Mouse (Mus musculus): Measurements from ENCODE around the gene Relt.
"Not testable (repeated sequence)": the region's sequence is repeated elsewhere in the genome, so short reads cannot be mapped to it uniquely, and the experiment has no call there.

Gene Relt

DNA sequence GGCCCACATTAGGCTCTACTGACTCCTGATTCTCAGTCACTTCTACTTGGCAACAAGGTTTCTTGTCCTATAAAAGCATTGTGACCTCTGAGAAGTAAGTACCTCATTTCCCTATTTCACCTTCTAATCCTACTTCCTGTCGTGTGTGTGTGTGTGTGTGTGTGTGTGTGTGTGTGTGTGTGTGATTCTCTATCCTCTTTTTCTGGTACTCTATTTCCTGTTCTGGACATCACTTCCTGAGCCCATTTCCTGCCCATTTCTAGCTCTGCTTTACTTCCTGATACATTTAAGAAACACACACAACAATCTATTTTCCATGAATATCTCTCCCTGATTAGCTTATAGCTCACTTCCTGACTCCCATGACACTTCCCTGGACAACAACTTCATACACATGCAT lies 12.6 kb upstream of the Relt start:
- DNase-seq (ENCODE audit: low spot score in 2 of 2): no peak

DNA sequence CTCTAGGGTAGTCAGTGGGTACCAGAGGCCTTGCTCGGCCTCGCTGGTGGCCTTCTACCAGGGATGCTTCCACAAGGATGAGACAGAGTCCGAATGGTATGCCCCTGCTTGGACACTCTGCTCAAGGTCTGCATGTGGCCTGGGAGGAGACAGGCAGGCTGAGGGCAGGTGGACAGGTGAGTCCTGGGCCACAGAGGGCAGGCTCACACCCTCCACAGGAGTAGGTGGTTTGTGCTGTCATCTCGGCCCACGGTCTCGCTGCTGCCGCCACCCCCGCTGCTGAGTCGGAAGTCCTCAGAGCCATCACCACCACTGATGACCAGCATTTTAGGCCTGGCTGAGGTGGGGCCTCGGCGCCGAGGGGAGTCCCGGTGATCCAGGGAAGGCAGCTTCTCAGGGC lies 10.0 kb upstream of the Relt start:
- no peak for DNase-seq (ENCODE audit: low spot score in 2 of 2)

DNA sequence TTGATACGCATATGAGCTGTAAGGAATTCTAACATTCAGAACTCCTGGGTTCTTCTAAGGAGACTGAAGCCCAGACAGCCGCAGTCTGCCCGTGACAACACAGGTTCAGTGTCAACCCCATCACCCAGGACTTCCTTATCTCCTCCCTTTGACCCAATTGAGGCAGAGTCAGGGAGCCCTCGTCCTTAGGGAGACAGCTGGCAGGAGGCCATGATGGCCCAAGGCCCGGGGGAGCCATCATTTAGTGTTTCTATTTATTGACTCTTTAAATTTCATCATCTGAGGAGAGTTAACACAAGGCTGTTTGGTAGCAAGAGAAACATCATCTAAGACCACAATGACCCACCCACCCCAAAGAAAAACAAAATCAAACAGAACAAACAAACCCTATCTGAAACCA lies 8.6 kb upstream of the Relt start:
- no peak for DNase-seq (ENCODE audit: low spot score in 2 of 2)

DNA sequence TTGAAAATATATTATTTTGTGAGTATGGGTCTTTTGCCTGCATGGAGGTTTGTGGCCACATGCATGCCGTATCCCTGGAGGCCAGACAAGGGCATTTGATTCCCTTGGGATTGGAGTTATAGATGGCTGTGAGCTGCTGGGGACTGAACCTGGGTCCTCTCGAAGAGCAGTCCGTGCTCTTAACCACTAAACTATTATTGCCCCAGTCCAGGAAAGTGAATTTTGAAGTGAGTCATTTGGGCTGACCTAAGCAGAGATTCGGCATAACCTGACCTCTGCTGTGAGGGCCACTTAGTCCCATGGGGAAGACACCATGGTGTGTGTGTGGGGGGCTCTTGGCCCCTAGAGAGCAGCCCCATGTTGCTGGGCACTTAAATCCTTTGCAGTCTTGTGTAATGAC lies 8.1 kb upstream of the Relt start:
- DNase-seq (ENCODE audit: low spot score in 2 of 2): no peak

DNA sequence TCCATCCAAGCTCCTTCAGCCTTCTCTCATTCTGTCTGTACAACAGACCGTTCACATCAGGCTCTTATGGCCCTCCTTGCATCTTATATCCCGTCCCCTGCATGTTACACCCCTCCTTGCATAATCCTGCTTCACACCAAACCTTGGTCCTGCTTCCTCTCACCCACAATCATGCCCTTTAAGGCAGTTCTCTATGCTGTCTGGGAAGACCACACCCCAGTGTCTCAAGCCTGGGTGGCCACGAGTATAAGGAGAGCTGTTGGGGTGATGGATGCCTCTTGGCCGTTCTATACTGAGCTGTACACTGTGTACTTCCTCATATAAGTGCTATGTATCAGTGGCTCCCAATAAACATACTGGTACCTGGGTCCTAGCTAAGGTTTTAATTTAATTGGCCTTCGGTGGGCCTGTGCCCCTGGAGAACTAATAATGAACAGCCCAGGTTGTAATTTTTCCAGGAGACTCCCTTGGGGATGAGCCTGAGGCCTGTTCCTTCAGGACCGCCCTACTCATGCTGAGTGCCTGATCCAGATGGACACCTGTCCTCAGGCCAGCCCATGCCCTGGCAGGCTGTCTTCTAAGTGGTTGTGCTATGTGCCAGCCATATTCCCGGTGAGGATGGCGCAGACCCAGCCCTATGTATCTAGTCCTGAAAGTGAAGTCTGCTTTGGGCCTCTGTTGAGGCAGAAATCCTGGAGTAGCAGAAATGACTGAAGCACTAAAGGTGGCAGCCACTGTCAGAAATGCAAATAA lies 6.8 kb upstream of the Relt start:
- DNase-seq (ENCODE audit: low spot score in 2 of 2): no peak

DNA sequence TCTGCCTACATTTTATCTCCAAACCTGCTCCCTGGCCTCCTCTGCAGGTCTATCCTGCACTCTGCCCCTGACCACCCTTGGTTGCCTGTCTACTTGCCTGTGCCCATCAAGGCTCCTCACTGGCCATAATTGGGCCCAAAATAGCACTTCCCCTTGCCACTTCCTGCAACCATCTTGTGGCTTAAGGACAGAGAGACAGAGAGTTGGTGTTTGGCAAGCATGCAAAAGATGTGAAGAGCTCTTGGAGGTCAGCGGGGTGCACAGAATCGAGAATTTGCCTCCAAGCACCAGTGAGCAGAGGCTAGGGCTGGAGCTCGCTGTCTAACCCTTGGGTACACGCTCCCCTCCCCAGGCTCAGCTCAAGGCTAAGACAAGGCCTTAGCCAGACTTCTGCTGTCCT lies 5.3 kb upstream of the Relt start:
- no peak for DNase-seq (ENCODE audit: low spot score in 2 of 2)

DNA sequence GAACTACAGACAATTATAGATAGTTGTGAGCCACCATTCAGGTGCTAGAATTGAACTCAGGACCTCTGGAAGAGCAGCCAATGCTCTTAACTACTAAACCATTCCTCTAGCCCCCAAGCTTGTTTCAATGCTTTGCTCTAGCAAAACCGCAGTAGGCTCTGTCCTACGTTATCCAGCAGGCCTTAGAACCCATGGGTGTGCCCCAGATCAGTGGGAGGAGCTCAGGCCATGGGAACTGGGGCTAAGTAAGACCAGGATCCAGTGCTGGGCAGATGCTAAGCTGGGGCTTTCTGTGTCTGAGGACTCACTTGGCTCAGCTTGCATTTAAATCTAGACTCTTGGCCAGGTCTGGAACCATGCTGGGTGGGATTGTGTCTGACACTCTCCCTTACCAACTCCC lies 4.3 kb upstream of the Relt start:
- DNase-seq (ENCODE audit: low spot score in 2 of 2): no peak

DNA sequence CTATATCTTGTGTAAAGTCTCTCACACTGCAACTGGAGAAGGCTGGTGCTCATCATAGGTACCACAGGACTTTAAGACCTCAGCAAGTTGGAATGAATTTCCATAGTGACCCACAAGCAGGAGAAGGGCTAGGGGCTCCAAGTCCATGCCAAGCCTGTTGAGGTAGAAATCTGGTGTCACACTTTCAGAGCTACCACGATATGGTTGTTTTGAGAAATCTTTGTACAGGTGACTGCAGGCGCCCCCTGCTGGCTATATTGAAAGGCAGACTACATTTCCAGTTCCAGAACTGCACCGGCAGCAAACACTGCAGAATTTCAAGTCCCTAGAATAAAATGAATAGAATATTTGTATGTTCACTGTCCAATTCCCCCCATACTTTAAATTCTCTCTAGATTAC lies 3.4 kb upstream of the Relt start:
- DNase-seq (ENCODE audit: low spot score in 2 of 2): peak; percentile 83 to 86

DNA sequence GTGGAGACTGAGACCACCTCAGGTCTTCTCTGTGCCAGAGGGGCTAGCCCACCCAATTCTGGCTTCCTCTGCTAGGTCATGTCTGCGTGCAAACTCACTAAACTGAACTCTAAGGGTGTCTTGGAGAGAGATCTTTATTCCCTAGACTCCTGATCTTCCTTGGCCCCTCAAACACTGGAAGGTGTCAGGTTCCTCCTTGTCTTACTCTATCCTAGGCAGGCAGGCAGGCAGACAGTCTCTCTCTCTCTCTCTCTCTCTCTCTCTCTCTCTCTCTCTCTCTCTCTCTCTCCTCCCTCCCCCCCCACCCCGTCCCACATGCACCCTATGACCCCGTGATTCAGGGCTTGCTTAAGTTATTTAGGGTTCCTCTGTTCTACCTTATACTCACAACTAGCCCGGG lies 893 bp downstream of the Relt start:
- DNase-seq (ENCODE audit: low spot score in 2 of 2): no peak

DNA sequence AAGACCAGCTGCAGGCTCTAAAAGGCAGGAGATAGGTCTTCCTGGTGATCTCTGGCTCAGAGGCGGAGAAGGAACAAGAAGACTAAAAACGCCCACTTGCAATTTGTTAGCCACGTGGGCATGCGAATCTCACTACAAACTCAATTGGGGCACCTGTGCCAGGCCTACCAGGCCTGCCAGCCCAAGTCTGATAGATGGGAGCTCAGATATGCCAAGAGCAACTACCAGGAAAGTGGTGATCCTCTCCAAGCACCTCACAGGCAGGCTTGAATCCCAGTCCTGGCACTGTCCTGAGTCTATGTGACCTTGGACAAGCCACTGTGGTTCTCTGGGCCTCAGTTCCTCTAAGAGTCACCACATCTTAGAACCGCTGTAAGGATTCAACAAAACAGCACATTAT lies 2.0 kb downstream of the Relt start:
- DNase-seq (ENCODE audit: low spot score in 2 of 2): no peak

DNA sequence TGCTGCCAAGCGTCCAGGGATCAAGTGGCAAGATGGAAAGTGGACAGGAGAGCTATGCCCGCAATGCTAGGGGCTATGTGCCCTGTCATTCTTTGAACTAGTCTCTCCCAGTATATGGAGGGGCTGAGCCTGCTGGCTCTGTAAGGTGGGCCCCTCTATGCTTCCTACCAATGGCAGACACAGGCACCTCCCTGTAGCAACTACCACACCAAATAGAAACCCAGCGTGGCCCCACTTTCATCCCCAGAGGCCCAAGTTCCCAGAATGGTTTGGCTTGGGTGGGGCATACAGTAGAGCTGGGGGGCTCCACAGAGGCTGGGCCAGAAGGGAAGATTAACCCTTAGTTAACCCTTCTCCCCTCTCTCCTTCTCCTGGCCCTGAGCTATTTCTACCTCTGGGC lies 2.8 kb downstream of the Relt start:
- no peak for DNase-seq (ENCODE audit: low spot score in 2 of 2)

DNA sequence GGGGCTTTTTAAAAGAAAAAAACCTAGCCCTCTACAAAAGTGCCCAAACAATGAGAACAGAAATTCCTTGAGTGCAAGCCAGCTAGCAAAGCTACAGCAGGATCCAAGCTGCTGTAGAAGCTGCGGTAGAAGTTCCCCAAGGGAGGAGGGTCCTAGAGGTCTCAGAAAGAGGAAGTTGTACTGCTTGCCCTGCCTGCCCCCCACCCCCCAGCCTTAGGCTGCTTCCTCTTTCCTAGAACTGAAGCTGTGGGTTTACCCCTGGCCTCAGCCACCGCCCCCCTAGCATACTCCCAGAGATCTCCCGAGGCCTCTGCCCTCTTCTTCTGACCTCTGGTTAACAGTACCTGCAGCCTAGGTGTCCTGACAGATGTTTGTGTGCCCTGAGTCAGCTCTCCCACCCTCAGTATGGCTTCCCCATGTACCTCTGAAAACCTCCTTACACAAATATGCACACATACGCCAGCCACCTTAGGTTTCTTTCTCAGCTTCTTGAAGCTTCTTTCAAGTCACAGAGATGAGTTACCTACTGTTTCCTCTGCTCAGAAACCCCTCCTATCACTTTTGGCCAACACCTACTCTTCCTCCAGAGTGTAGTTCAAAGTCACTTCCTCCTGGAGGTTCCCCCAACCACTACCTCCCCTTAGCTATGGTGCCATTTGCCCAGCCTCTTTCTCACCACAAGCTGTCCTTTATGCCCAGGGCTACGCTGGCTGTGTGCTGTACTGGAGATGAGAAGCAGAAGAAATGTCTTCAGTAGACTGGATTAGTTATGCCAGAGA lies 7.3 kb downstream of the Relt start:
- DNase-seq (ENCODE audit: low spot score in 2 of 2): peak; percentile 60 to 66

DNA sequence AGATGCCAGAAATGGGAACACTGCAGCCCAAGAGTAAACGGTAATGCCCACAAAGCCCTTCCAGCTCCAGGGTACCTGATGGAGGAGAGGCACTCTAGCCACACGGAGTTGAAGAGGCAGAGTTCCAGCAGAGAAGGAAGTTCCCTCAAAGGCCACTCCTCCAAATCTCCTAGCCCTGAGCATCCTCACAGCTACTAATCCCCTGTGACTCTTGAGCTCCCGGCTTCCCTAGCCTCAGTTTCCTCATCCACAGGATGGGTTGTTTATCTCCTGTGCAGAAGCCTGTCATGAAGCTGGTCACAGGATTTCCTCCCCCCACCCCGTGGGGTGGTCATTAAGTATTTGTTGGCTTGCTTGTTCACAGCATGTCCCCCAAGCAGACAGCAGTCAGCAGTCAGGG lies 7.9 kb downstream of the Relt start:
- no peak for DNase-seq (ENCODE audit: low spot score in 2 of 2)

DNA sequence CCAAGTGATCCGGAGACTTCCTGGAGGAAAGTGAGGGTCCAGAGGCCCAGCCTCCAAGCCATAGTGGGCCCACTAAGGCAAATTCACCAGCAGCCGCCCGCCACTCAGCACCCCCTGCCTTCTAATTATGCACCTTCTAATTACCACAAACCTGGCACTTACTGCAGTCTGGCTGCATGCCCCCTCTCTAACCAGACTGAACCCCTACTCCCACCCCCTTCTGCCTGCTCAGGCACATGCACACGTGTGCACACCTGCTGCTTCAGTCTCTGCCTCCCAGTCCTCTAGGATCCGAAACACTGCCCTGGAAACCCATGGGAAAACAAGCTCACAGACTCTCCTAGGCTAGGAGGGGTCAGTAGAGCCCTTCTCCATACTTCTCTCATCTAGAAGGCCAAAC lies 8.4 kb downstream of the Relt start:
- no peak for DNase-seq (ENCODE audit: low spot score in 2 of 2)

DNA sequence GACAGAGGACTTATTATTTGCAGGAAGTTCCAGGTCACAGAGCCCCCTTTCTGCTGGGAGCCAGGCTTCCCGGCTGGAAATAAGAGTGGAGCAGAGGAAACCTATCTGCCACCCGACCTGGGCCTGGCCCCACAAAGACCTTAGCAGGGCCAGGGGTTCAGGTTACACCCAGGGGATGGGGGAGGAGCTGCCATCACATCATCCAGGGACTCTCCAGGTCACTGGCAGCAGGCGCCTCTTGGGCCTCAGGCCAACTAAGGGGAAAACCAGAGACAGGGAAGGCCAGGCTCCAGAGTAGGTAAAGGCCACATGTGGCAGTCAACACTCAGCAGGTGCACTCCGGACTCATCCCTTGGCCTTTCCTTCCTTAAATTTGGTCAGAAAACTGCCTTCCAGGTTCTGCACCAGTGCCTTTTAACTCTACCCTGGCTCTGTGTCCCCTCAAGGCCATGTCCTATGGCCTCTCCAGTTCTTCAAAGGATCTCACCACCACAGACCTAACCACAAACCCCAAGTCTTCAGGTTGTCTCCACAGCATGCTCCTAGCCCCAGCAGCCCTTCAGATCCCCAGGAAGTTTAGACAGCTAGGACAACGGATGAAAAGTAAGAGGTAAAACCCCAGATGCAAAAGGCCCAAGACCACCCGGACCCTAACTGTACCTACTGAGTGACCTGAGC lies 9.0 kb downstream of the Relt start:
- no peak for DNase-seq (ENCODE audit: low spot score in 2 of 2)

DNA sequence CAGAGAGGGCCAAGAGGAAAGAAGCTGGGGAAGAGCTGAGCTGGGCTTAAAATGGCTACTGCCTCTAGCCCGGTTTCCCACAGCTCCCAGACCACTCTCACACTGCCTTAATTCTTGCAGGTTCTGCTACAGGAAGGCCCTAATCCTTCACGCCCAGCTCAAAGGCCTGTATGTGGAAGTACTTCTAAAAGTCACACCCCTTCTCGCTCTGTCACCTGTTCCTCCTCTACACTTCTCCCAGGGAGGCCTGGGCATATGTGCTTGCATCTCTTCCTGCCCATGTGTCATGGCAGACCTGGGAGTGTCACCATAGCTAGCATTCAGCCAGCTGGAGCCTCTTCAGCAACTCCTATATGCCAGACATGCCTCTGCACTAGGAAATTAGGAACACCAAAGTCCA lies 9.8 kb downstream of the Relt start:
- DNase-seq (ENCODE audit: low spot score in 2 of 2): no peak

DNA sequence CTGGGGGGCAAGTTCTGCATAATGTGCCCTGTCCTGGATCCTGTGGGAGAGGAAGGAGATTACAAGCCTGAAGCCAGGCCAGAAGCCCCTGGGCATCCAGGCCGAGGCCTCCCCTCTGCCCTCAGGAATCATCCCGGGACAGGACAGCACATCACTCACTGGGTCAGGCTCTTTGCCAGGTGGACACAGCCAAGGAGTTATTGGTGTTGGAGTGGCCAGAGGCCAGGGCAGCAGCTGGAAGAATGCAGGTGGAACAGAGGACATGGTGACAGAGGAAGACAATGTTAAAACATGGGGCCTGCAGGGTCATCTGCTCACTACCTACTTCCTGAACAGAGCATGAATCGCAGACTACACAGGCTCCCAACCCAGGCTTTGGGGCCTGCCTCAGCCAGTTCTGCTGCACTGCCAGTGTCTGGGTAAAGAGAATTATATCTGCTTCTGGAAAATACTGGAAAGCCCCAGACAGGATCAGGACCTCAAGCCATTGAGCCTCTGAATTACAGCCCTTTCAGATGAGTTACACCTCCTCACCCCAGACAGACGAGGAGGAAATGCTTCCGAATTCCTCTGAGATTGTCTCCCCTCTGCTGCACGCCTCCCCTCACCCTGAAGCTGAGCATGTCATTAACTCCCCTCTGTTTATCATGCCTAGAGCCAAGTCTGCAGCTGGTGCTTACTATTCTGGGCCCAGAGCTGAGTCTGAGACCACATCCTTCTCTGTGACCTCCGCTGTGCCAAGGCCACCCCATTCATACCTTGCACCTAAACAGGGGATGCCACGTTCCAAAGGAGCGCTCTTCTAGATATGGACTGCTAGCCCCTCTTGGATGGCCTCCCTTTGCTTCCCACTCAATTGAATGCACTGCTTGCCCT lies 11.5 kb downstream of the Relt start:
- peak in 1 of 2 experiments; percentile 44 for DNase-seq (ENCODE audit: low spot score in 2 of 2)

DNA sequence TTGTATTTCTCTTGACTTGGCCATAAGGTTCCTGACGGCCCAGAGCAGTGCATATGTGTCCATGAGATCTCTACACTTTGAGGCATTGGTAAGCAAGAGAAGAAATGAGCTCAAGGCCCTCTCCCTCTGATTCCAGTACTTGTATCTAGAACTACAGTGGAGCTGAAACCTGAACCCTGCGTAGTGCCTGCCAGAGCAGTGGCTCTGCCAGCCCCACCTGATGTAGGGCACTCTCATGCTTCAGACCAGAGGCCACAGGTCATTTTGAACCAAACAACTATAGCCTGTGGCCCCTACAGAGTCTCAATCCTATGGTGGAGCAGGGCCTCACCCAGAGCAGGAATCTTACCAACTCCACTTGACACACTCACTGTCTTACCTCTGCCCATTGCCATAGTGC lies 13.7 kb downstream of the Relt start:
- DNase-seq (ENCODE audit: low spot score in 2 of 2): no peak

DNA sequence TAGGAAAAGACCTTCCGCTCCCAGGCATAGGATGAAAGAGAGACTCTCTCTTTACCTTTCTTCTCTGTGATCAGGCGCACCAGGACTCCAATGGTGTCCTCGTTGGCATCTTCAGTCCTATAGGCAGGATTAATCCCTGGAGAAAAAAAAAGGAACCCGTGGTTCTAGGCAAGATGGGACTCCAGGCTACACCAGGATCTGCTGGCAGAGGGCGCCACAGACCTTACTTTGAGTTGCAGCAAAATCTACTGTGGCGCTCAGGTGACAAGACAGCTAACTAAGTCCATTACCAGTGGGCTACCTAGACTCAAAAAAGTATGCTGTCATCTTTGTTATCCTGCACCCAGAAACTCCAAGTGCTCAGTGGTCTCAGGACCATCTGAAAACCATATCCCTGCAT lies 14.5 kb downstream of the Relt start:
- DNase-seq (ENCODE audit: low spot score in 2 of 2): peak; percentile 76 to 84

DNA sequence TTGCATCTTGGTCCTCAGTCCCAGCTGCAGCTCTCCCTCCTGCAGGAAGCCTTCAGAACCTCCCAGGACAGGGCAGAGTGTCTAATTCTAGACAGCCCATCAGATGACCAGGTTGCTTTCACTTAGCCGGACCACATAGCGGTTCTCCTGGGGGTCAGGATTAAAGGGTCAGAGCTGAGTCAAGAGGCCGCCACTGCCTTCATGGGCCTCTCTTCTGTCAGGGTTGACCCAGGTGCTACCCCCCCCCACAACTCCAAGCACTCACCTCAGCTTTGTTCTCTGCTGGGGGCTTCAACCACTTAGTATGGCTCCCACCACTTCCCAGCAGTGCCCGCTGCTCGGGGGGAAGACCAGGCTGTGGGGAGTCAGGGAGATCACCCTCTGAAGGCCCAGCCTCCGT lies 16.1 kb downstream of the Relt start:
- no peak for DNase-seq (ENCODE audit: low spot score in 2 of 2)

DNA sequence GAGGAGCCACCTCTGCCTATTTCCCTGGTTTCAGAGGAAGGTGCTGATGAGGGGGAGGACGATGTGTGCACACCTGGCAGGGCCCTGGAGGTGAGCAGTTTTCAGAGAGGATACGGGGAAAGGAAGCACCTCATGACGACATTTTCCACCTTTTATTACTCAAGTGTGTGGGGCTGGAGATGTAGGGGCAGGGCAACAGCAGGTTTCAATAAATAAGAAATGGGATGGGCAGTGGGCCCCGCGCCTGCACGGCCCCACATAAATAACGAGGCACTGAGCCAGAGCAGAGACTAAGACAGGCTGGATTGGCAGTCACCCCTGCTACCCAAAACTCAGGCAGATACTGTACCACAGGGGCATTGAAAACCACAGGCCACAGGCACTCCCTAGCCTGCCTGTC lies 17.2 kb downstream of the Relt start:
- DNase-seq (ENCODE audit: low spot score in 2 of 2): not testable (repeated sequence)

DNA sequence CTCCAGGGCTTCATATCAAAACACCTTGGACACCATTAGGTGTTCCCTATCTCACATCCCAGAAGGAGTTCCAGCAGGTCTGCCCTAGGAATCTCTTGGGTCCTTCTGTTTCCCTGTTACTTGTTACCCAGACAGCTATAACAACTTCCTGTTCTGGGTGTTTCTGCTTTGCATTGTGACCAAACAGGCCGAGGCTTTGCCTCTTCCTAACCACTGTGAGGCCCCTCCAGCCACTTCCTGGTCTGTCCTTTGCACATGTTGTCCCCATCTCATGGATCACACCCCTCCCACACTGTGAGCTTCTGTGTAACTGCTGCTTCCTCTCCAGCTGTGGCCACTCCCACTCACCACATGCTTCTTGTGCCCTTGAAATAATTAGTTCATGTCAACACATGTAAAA lies 17.8 kb downstream of the Relt start:
- peak; percentile 66 to 79 for DNase-seq (ENCODE audit: low spot score in 2 of 2)

All from right cerebral cortex, postnatal 10 days (tissue).